Mouse (Mus musculus) liver, embryonic 12.5 days (tissue): ENCODE data around the gene Kif3c. TPM values are rescaled to one million over a fixed set of nuclear protein-coding genes. Genes with fewer than 3 reads are reported as not detected.
A peak's percentile ranks its signal among the peaks of the same experiment; 100 is the strongest.
"Not testable (repeated sequence)": the region's sequence is repeated elsewhere in the genome, so short reads cannot be mapped to it uniquely, and the experiment has no call there.

Experiments used
- ATAC-seq: fragments of 200-750 bp; cut with Nextera tagmentation; 2 replicates; pipeline ENCODE4 v1.8.0; 2017; ENCODE audit warnings: moderate number of reproducible peaks, mild to moderate bottlenecking, moderate library complexity
- H3K27ac ChIP-seq: fragments of 300-500 bp; sonication (generic); 2 replicates; pipeline ENCODE4 v1.5.1; 2016; ENCODE audit warnings: mild to moderate bottlenecking
- H3K27me3 ChIP-seq: fragments of 300-500 bp; sonication (generic); replicated peaks from 2 replicates; pipeline ENCODE4 v1.6.1; 2016; ENCODE audit warnings: mild to moderate bottlenecking, moderate library complexity
- H3K36me3 ChIP-seq: fragments of 300-500 bp; sonication (generic); 2 replicates; pipeline ENCODE4 v1.6.1; 2016; ENCODE audit warnings: mild to moderate bottlenecking, moderate library complexity
- H3K4me1 ChIP-seq: fragments of 300-500 bp; sonication (generic); 2 replicates; pipeline ENCODE4 v1.6.1; 2016
- H3K4me2 ChIP-seq: fragments of 300-500 bp; sonication (generic); 2 replicates; pipeline ENCODE4 v1.6.1; 2016; ENCODE audit warnings: mild to moderate bottlenecking, moderate library complexity
- H3K4me3 ChIP-seq: fragments of 300-500 bp; sonication (generic); 2 replicates; pipeline ENCODE4 v1.5.1; 2016; ENCODE audit warnings: mild to moderate bottlenecking, moderate library complexity
- H3K9ac ChIP-seq: fragments of 300-500 bp; sonication (generic); 2 replicates; pipeline ENCODE4 v1.6.1; 2016; ENCODE audit warnings: mild to moderate bottlenecking, moderate library complexity
- H3K9me3 ChIP-seq: fragments of 300-500 bp; sonication (generic); replicated peaks from 2 replicates; pipeline ENCODE4 v1.6.1; 2016; ENCODE audit warnings: mild to moderate bottlenecking, moderate library complexity
- WGBS: fragments of 180-500 bp; shearing (Covaris S2); methylation state at CpG from one replicate; pipeline ENCODE4 v1.1.7; 2016; ENCODE audit not compliant: insufficient replicate concordance; 5-methylcytosine and 5-hydroxymethylcytosine counted together
- polyA plus RNA-seq: library from polyadenylated mRNA; unstranded; fragments of >200 nt; fragmentation: Nextera tagmentation; extraction: Ambion mirVana; gene quantifications from 2 replicates; pipeline ENCODE4 v1.2.1, GENCODE M21; 2016

Gene Kif3c
- polyA plus RNA-seq, 1 experiment from 2014 or later, result 1.7 TPM

GRCm38 (mm10) chr12:3390577-3391262, 25.8 kb downstream of the Kif3c start:
- H3K9me3 ChIP-seq, result no peaks in the 10 kb centered on the region
- 23% methylated on average over 12 of the region's 12 CpGs for WGBS
- peak; percentile 55; the same call in 1 of the 2 replicates for ATAC-seq

GRCm38 (mm10) chr12:3391276-3391675, 26.3 kb downstream of the Kif3c start:
- peaks cover 13% of the 10 kb centered on the region; the same call in 1 of the 2 replicates for H3K4me1 ChIP-seq
- no peak overlapping the region for H3K4me2 ChIP-seq
- no peak overlapping the region for H3K9ac ChIP-seq
- no peaks in the 10 kb centered on the region for H3K9me3 ChIP-seq
- H3K36me3 ChIP-seq, result 0 out of 2 replicates have a peak, but pooled peaks cover 3% of the 10 kb centered on the region
- no peak for ATAC-seq
- H3K27me3 ChIP-seq, result no peaks in the 10 kb centered on the region
- WGBS, result 52% methylated on average over 1 of the region's 1 CpGs
- H3K4me3 ChIP-seq, result no peak overlapping the region
- no peak overlapping the region for H3K27ac ChIP-seq

More at GRCm38 (mm10) chr12:3390577-3391262, 25.8 kb downstream of the Kif3c start:
- no peaks in the 10 kb centered on the region for H3K27me3 ChIP-seq
- H3K9ac ChIP-seq, result no peak overlapping the region
- H3K27ac ChIP-seq, result no peak overlapping the region
- H3K4me3 ChIP-seq, result no peak overlapping the region
- H3K4me1 ChIP-seq, result peaks cover 13% of the 10 kb centered on the region; the same call in 1 of the 2 replicates
- H3K36me3 ChIP-seq, result 0 out of 2 replicates have a peak, but pooled peaks cover 3% of the 10 kb centered on the region
- no peak overlapping the region for H3K4me2 ChIP-seq

GRCm38 (mm10) chr12:3393140-3393539, 28.2 kb downstream of the Kif3c start:
- Histone ChIP-seq H3K27ac (no peak overlapping the region), H3K4me1 (peaks cover 13% of the 10 kb centered on the region; the same call in 1 of the 2 replicates), H3K27me3 (no peaks in the 10 kb centered on the region), H3K36me3 (no peaks in the 10 kb centered on the region), H3K9ac (no peak overlapping the region), H3K4me2 (no peak overlapping the region), H3K4me3 (no peak overlapping the region), H3K9me3 (no peaks in the 10 kb centered on the region)
- 78% methylated on average over 4 of the region's 4 CpGs for WGBS
- no peak for ATAC-seq

GRCm38 (mm10) chr12:3396931-3397330, 32.0 kb downstream of the Kif3c start:
- ATAC-seq, result no peak
- H3K9me3 ChIP-seq, result no peaks in the 10 kb centered on the region
- H3K36me3 ChIP-seq, result no peaks in the 10 kb centered on the region
- H3K27me3 ChIP-seq, result no peaks in the 10 kb centered on the region
- 75% methylated on average over 8 of the region's 8 CpGs for WGBS
- no peak overlapping the region for H3K9ac ChIP-seq
- no peak overlapping the region for H3K27ac ChIP-seq
- H3K4me3 ChIP-seq, result no peak overlapping the region
- no peaks in the 10 kb centered on the region for H3K4me1 ChIP-seq
- H3K4me2 ChIP-seq, result no peak overlapping the region

GRCm38 (mm10) chr12:3405662-3406061, 40.7 kb downstream of the Kif3c start:
- ATAC-seq, H3K9ac ChIP-seq, H3K27me3 ChIP-seq, H3K9me3 ChIP-seq, H3K27ac ChIP-seq, H3K4me1 ChIP-seq, H3K4me2 ChIP-seq, H3K4me3 ChIP-seq: not testable (repeated sequence)
- peaks cover 51% of the 10 kb centered on the region for H3K36me3 ChIP-seq
- WGBS, result 81% methylated on average over 3 of the region's 3 CpGs

GRCm38 (mm10) chr12:3406585-3406984, 41.7 kb downstream of the Kif3c start:
- no peaks in the 10 kb centered on the region for H3K9me3 ChIP-seq
- peaks cover 59% of the 10 kb centered on the region for H3K36me3 ChIP-seq
- no peak overlapping the region for H3K4me2 ChIP-seq
- H3K4me1 ChIP-seq, result no peaks in the 10 kb centered on the region
- ATAC-seq, result no peak
- no peak overlapping the region for H3K27ac ChIP-seq
- no peaks in the 10 kb centered on the region for H3K27me3 ChIP-seq
- H3K9ac ChIP-seq, result no peak overlapping the region
- 85% methylated on average over 6 of the region's 6 CpGs for WGBS
- H3K4me3 ChIP-seq, result no peak overlapping the region

- no peak for ATAC-seq
- Histone ChIP-seq H3K4me2 (no peak overlapping the region), H3K9me3 (no peaks in the 10 kb centered on the region), H3K4me3 (no peak overlapping the region), H3K36me3 (peaks cover 60% of the 10 kb centered on the region), H3K4me1 (no peaks in the 10 kb centered on the region), H3K9ac (no peak overlapping the region), H3K27me3 (no peaks in the 10 kb centered on the region), H3K27ac (no peak overlapping the region)
- 85% methylated on average over 4 of the region's 4 CpGs for WGBS
Measured at GRCm38 (mm10) chr12:3414956-3415355, 50.0 kb downstream of the Kif3c start.

GRCm38 (mm10) chr12:3418761-3419160, 53.8 kb downstream of the Kif3c start:
- H3K9ac ChIP-seq, result no peak overlapping the region
- H3K4me1 ChIP-seq, result peaks cover 9% of the 10 kb centered on the region; the same call in 1 of the 2 replicates
- H3K4me3 ChIP-seq, result no peak overlapping the region
- WGBS, result 72% methylated on average over 3 of the region's 3 CpGs
- H3K27me3 ChIP-seq, result no peaks in the 10 kb centered on the region
- H3K27ac ChIP-seq, result no peak overlapping the region
- no peaks in the 10 kb centered on the region for H3K9me3 ChIP-seq
- H3K4me2 ChIP-seq, result no peak overlapping the region
- ATAC-seq, result no peak
- H3K36me3 ChIP-seq, result peaks cover 76% of the 10 kb centered on the region

GRCm38 (mm10) chr12:3420519-3420918, 55.6 kb downstream of the Kif3c start:
- Histone ChIP-seq H3K9me3 (no peaks in the 10 kb centered on the region), H3K36me3 (peaks cover 62% of the 10 kb centered on the region), H3K4me1 (peaks cover 27% of the 10 kb centered on the region), H3K4me2 (no peak overlapping the region), H3K27ac (no peak overlapping the region), H3K4me3 (no peak overlapping the region), H3K27me3 (no peaks in the 10 kb centered on the region), H3K9ac (no peak overlapping the region)
- WGBS, result 52% methylated on average over 2 of the region's 2 CpGs
- ATAC-seq, result no peak

GRCm38 (mm10) chr12:3422786-3423185, 57.9 kb downstream of the Kif3c start:
- Histone ChIP-seq H3K4me1 (peaks cover 29% of the 10 kb centered on the region), H3K27ac (no peak overlapping the region), H3K36me3 (peaks cover 41% of the 10 kb centered on the region), H3K4me2 (no peak overlapping the region), H3K4me3 (no peak overlapping the region), H3K27me3 (no peaks in the 10 kb centered on the region), H3K9ac (no peak overlapping the region; the same call in 1 of the 2 replicates), H3K9me3 (no peaks in the 10 kb centered on the region)
- no peak for ATAC-seq
- 71% methylated on average over 1 of the region's 1 CpGs for whole genome bisulfite sequencing

GRCm38 (mm10) chr12:3424179-3424578, 59.2 kb downstream of the Kif3c start:
- peak overlapping the region; percentile 87 for H3K4me2 ChIP-seq
- no peaks in the 10 kb centered on the region for H3K27me3 ChIP-seq
- ATAC-seq, result no peak
- H3K36me3 ChIP-seq, result peaks cover 31% of the 10 kb centered on the region
- peaks cover 39% of the 10 kb centered on the region for H3K4me1 ChIP-seq
- H3K27ac ChIP-seq, result 0 out of 2 replicates have a peak overlapping the region, but pooled peaks have one; percentile 99
- peak overlapping the region; percentile 98; the same call in 1 of the 2 replicates for H3K4me3 ChIP-seq
- H3K9ac ChIP-seq, result peak overlapping the region; percentile 69; the same call in 1 of the 2 replicates
- 64% methylated on average over 2 of the region's 2 CpGs for WGBS
- H3K9me3 ChIP-seq, result no peaks in the 10 kb centered on the region

- Histone ChIP-seq H3K36me3 (peaks cover 35% of the 10 kb centered on the region), H3K27ac (peak overlapping the region; percentile 99), H3K4me3 (peak overlapping the region; percentile 98), H3K4me2 (peak overlapping the region; percentile 87), H3K27me3 (no peaks in the 10 kb centered on the region), H3K9ac (peak overlapping the region; percentile 69), H3K4me1 (peaks cover 53% of the 10 kb centered on the region), H3K9me3 (no peaks in the 10 kb centered on the region)
- WGBS, result 26% methylated on average over 15 of the region's 15 CpGs
- ATAC-seq, result no peak
Measured at GRCm38 (mm10) chr12:3425375-3426341, 60.7 kb downstream of the Kif3c start.
